Mouse (Mus musculus) erythroblast, embryonic 14.5 days (primary cell): ENCODE data around the gene Gpr155.

ENCODE experiments used
- GATA1 ChIP-seq: IDR thresholded peaks from 2 replicates; pipeline ENCODE4 v1.6.1; 2012; ENCODE audit warnings: low read length, inconsistent platforms, mixed read lengths
- TAL1 ChIP-seq: IDR thresholded peaks from 3 replicates; pipeline ENCODE4 v1.6.1; 2012; ENCODE audit warnings: low read length, inconsistent platforms, mixed read lengths

DNA sequence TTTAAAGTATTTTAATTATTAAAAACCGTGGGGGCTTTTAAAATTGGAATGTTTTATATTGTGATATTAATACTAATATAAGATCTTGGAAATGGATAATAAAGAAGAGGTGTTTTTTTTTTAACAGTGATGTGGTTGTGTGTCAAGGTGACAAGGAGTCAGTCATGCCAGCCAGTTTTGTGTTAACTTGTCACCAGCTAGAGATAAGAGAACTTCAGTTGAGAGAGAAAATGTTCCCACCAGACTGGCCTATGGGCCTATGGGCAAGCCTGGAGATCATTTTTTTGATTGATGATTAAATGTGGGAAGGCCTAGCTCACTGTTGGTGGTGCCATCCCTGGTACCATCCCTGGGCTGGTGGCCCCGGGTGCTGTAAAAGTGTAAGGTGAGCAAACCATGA, 25.8 kb downstream of the Gpr155 start:
- TF ChIP-seq GATA1 (no peak), TAL1 (no peak)
